19 mouse cellular contexts compared by ENCODE assay signal in genomic region chr13:113990701-113991100, GRCm38 (mm10).
DNase-seq lines count a peak whose midpoint lies in the region.
"Had no signal": no experiment of that assay in that cellular context is flagged by ENCODE, and none has a peak within 500 bp of the region (broad histone marks: within the 10 kb centered on the region; RNA-seq: fewer than 3 reads in every experiment).

No protein-coding gene starts in this region.

- DNase-seq in adrenal gland, adult 2 months, result peak; percentile 46
- no peak for DNase-seq in adrenal gland, postnatal 10 days
- DNase-seq in gastrocnemius, adult 18-20 months (ENCODE audit: low spot score), result peak; percentile 14
- DNase-seq in gastrocnemius, postnatal 36 days, result no peak
- DNase-seq in right cerebral cortex, adult 18-20 months, result peak; percentile 19
- no peak for DNase-seq in right cerebral cortex, postnatal 10 days (ENCODE audit: low spot score in 2 of 2)
- DNase-seq in cerebellum, adult 9-11 months, result no peak
- DNase-seq in lung, postnatal 10 days, result no peak
- DNase-seq: cerebellum, adult 2 months; cerebellum, postnatal 25 days; gastrocnemius, postnatal 10 days; heart, adult 18-20 months; heart, postnatal 4 days; kidney, adult 8-10 months; kidney, postnatal 4 days; liver, embryonic 13.5 days; lung, adult 2 months; lung, postnatal 14 days; thymus, postnatal 4 days had no signal

- intact Hi-C loops in gastrocnemius, postnatal 36 days (cut with DNase I), result no loop called here

Comparison
In these comparisons a context has a peak if more than half of its experiments do, and no peak if none do; other contexts are left out.
1. DNase-seq: peak in adrenal gland, adult 2 months (single experiment), gastrocnemius, adult 18-20 months (single experiment) and right cerebral cortex, adult 18-20 months (single experiment); none in adrenal gland, postnatal 10 days (single experiment), gastrocnemius, postnatal 36 days (0 of 2), right cerebral cortex, postnatal 10 days (0 of 2), cerebellum, adult 9-11 months (single experiment) and lung, postnatal 10 days (single experiment).